Mouse (Mus musculus): ENCODE results near the gene Arhgef7. TPM values are rescaled to one million over a fixed set of nuclear protein-coding genes. Genes with fewer than 3 reads are reported as not detected.

Arhgef7 gene
- total RNA-seq, 2 experiments from 2014 or later: 28.2 to 52.1 TPM

GRCm38 (mm10) chr8:11785121-11785520 lies 57.6 kb downstream of the Arhgef7 start:
- ATAC-seq (replicated peaks; ENCODE audit: low FRiP score, low TSS enrichment, poor library complexity, severe bottlenecking): no peak

- ATAC-seq (replicated peaks; ENCODE audit: low FRiP score, low TSS enrichment, poor library complexity, severe bottlenecking): no peak
These were observed 58.1 kb downstream of the Arhgef7 start for GRCm38 (mm10) chr8:11785539-11786046.

GRCm38 (mm10) chr8:11788252-11788651 lies 60.7 kb downstream of the Arhgef7 start:
- ATAC-seq (replicated peaks; ENCODE audit: low FRiP score, low TSS enrichment, poor library complexity, severe bottlenecking): no peak

GRCm38 (mm10) chr8:11789168-11789567 lies 61.6 kb downstream of the Arhgef7 start:
- no peak for ATAC-seq (replicated peaks; ENCODE audit: low FRiP score, low TSS enrichment, poor library complexity, severe bottlenecking)

GRCm38 (mm10) chr8:11794956-11795355 lies 67.4 kb downstream of the Arhgef7 start:
- no peak for ATAC-seq (replicated peaks; ENCODE audit: low FRiP score, low TSS enrichment, poor library complexity, severe bottlenecking)

GRCm38 (mm10) chr8:11797128-11797527 lies 69.6 kb downstream of the Arhgef7 start:
- no peak for ATAC-seq (replicated peaks; ENCODE audit: low FRiP score, low TSS enrichment, poor library complexity, severe bottlenecking)

GRCm38 (mm10) chr8:11797729-11798479 lies 70.4 kb downstream of the Arhgef7 start:
- ATAC-seq (replicated peaks; ENCODE audit: low FRiP score, low TSS enrichment, poor library complexity, severe bottlenecking): 0 out of 2 replicates have a peak, but pooled peaks have one; percentile 10

GRCm38 (mm10) chr8:11798480-11798867 lies 71.0 kb downstream of the Arhgef7 start:
- no peak for ATAC-seq (replicated peaks; ENCODE audit: low FRiP score, low TSS enrichment, poor library complexity, severe bottlenecking)

- no peak for ATAC-seq (replicated peaks; ENCODE audit: low FRiP score, low TSS enrichment, poor library complexity, severe bottlenecking)
These were observed 71.6 kb downstream of the Arhgef7 start for GRCm38 (mm10) chr8:11799098-11799497.

- no peak for ATAC-seq (replicated peaks; ENCODE audit: low FRiP score, low TSS enrichment, poor library complexity, severe bottlenecking)
These were observed 73.0 kb downstream of the Arhgef7 start for GRCm38 (mm10) chr8:11800481-11800880.

GRCm38 (mm10) chr8:11801571-11801970 lies 74.0 kb downstream of the Arhgef7 start:
- ATAC-seq (replicated peaks; ENCODE audit: low FRiP score, low TSS enrichment, poor library complexity, severe bottlenecking): no peak

GRCm38 (mm10) chr8:11804914-11805313 lies 77.4 kb downstream of the Arhgef7 start:
- no peak for ATAC-seq (replicated peaks; ENCODE audit: low FRiP score, low TSS enrichment, poor library complexity, severe bottlenecking)

GRCm38 (mm10) chr8:11806252-11806651 lies 78.7 kb downstream of the Arhgef7 start:
- ATAC-seq (replicated peaks; ENCODE audit: low FRiP score, low TSS enrichment, poor library complexity, severe bottlenecking): no peak

- ATAC-seq (replicated peaks; ENCODE audit: low FRiP score, low TSS enrichment, poor library complexity, severe bottlenecking): no peak
These were observed 79.8 kb downstream of the Arhgef7 start for GRCm38 (mm10) chr8:11807361-11807760.

- ATAC-seq (replicated peaks; ENCODE audit: low FRiP score, low TSS enrichment, poor library complexity, severe bottlenecking): no peak
These were observed 80.5 kb downstream of the Arhgef7 start for GRCm38 (mm10) chr8:11808047-11808446.

- ATAC-seq (replicated peaks; ENCODE audit: low FRiP score, low TSS enrichment, poor library complexity, severe bottlenecking): no peak
These were observed 82.9 kb downstream of the Arhgef7 start for GRCm38 (mm10) chr8:11810426-11810825.

- no peak for ATAC-seq (replicated peaks; ENCODE audit: low FRiP score, low TSS enrichment, poor library complexity, severe bottlenecking)
These were observed 86.3 kb downstream of the Arhgef7 start for GRCm38 (mm10) chr8:11813801-11814200.

- no peak for ATAC-seq (replicated peaks; ENCODE audit: low FRiP score, low TSS enrichment, poor library complexity, severe bottlenecking)
These were observed 87.7 kb downstream of the Arhgef7 start for GRCm38 (mm10) chr8:11815206-11815605.

GRCm38 (mm10) chr8:11820136-11820535 lies 92.6 kb downstream of the Arhgef7 start:
- no peak for ATAC-seq (replicated peaks; ENCODE audit: low FRiP score, low TSS enrichment, poor library complexity, severe bottlenecking)

GRCm38 (mm10) chr8:11820568-11820967 lies 93.0 kb downstream of the Arhgef7 start:
- ATAC-seq (replicated peaks; ENCODE audit: low FRiP score, low TSS enrichment, poor library complexity, severe bottlenecking): no peak

- ATAC-seq (replicated peaks; ENCODE audit: low FRiP score, low TSS enrichment, poor library complexity, severe bottlenecking): no peak
These were observed 94.1 kb downstream of the Arhgef7 start for GRCm38 (mm10) chr8:11821451-11822206.
